Mouse (Mus musculus) gastrocnemius, adult 2 months (tissue): ENCODE results near the gene Tenm2. TPM values are rescaled to one million over a fixed set of nuclear protein-coding genes. Genes with fewer than 3 reads are reported as not detected.

ENCODE experiments used
- DNase-seq: peaks from one replicate; pipeline ENCODE4 v3.0.0; 2022
- H3K27ac ChIP-seq: fragments of 200-600 bp; 2 replicates; pipeline ENCODE4 v1.8.1; 2022; ENCODE audit warnings: mild to moderate bottlenecking
- H3K4me3 ChIP-seq: fragments of 200-600 bp; 2 replicates; pipeline ENCODE4 v1.8.1; 2022; ENCODE audit warnings: mild to moderate bottlenecking, moderate library complexity
- CTCF ChIP-seq: fragments of 200-600 bp; IDR thresholded peaks from 2 replicates; pipeline ENCODE4 v1.8.1; 2022; ENCODE audit warnings: antibody characterized with exemption, mild to moderate bottlenecking, moderate library complexity
- intact Hi-C: fragments of 180-260 bp; cut with DNase I; formaldehyde crosslinking; loops from one replicate; pipeline ENCODE4 v1.15.1; 2025
- total RNA-seq, 2 experiments: library from RNA; stranded (reverse); gene quantifications; 2 replicates each; pipeline ENCODE4 v1.2.3; 2021

The Tenm2 gene
- total RNA-seq, 2 experiments from 2014 or later = 0.42 to 0.43 TPM

GRCm38 (mm10) chr11:36832855-36833254 lies 402.9 kb downstream of the Tenm2 start:
- no peak overlapping the region for H3K27ac ChIP-seq
- no peak for DNase-seq
- intact Hi-C loops = no loop called here
- TF ChIP-seq CTCF = no peak
- H3K4me3 ChIP-seq = no peak overlapping the region

- DNase-seq = no peak
- intact Hi-C loops = no loop called here
- TF ChIP-seq CTCF = no peak
- Histone ChIP-seq H3K27ac (no peak overlapping the region), H3K4me3 (no peak overlapping the region)
These were observed 404.3 kb downstream of the Tenm2 start for GRCm38 (mm10) chr11:36831511-36831910.

GRCm38 (mm10) chr11:36824666-36825065 lies 411.1 kb downstream of the Tenm2 start:
- Histone ChIP-seq H3K4me3 (no peak overlapping the region), H3K27ac (no peak overlapping the region)
- no peak for DNase-seq
- TF ChIP-seq CTCF = no peak
- intact Hi-C loops = no loop called here

GRCm38 (mm10) chr11:36804615-36805014 lies 431.1 kb downstream of the Tenm2 start:
- no peak overlapping the region for H3K4me3 ChIP-seq

GRCm38 (mm10) chr11:36802208-36802631 lies 433.5 kb downstream of the Tenm2 start:
- no peak for TF ChIP-seq CTCF
- Histone ChIP-seq H3K4me3 (no peak overlapping the region), H3K27ac (no peak overlapping the region)
- intact Hi-C loops = no loop called here
- no peak for DNase-seq

More at GRCm38 (mm10) chr11:36804615-36805014, 431.1 kb downstream of the Tenm2 start:
- DNase-seq = no peak
- no peak overlapping the region for H3K27ac ChIP-seq
- no peak for TF ChIP-seq CTCF
- intact Hi-C loops = no loop called here

- intact Hi-C loops = no loop called here
- no peak overlapping the region for H3K27ac ChIP-seq
- no peak for DNase-seq
- no peak overlapping the region for H3K4me3 ChIP-seq
- TF ChIP-seq CTCF = no peak
These were observed 434.1 kb downstream of the Tenm2 start for GRCm38 (mm10) chr11:36801683-36802082.

GRCm38 (mm10) chr11:36799409-36799808 lies 436.4 kb downstream of the Tenm2 start:
- Histone ChIP-seq H3K27ac (no peak overlapping the region), H3K4me3 (no peak overlapping the region)
- no peak for TF ChIP-seq CTCF
- intact Hi-C loops = no loop called here
- DNase-seq = no peak

- TF ChIP-seq CTCF = no peak
- no peak for DNase-seq
- no peak overlapping the region for H3K4me3 ChIP-seq
- intact Hi-C loops = no loop called here
- H3K27ac ChIP-seq = no peak overlapping the region
These were observed 477.8 kb downstream of the Tenm2 start for GRCm38 (mm10) chr11:36758009-36758408.

- no peak for TF ChIP-seq CTCF
- DNase-seq = no peak
- H3K27ac ChIP-seq = no peak overlapping the region
- H3K4me3 ChIP-seq = no peak overlapping the region
- intact Hi-C loops = no loop called here
These were observed 489.5 kb downstream of the Tenm2 start for GRCm38 (mm10) chr11:36746286-36746685.

GRCm38 (mm10) chr11:36727800-36728199 lies 508.0 kb downstream of the Tenm2 start:
- DNase-seq = no peak
- TF ChIP-seq CTCF = no peak
- intact Hi-C loops = no loop called here

GRCm38 (mm10) chr11:36702881-36703280 lies 532.9 kb downstream of the Tenm2 start:
- no peak overlapping the region for H3K4me3 ChIP-seq
- no peak overlapping the region for H3K27ac ChIP-seq
- intact Hi-C loops = no loop called here

More at GRCm38 (mm10) chr11:36727800-36728199, 508.0 kb downstream of the Tenm2 start:
- H3K27ac ChIP-seq = no peak overlapping the region
- no peak overlapping the region for H3K4me3 ChIP-seq

GRCm38 (mm10) chr11:36700951-36701350 lies 534.8 kb downstream of the Tenm2 start:
- H3K4me3 ChIP-seq = no peak overlapping the region
- intact Hi-C loops = no loop called here
- DNase-seq = no peak
- H3K27ac ChIP-seq = no peak overlapping the region
- no peak for TF ChIP-seq CTCF

More at GRCm38 (mm10) chr11:36702881-36703280, 532.9 kb downstream of the Tenm2 start:
- no peak for TF ChIP-seq CTCF
- DNase-seq = no peak

- no peak for DNase-seq
- TF ChIP-seq CTCF = no peak
- intact Hi-C loops = no loop called here
- H3K27ac ChIP-seq = no peak overlapping the region
- no peak overlapping the region for H3K4me3 ChIP-seq
These were observed 535.6 kb downstream of the Tenm2 start for GRCm38 (mm10) chr11:36700131-36700530.

GRCm38 (mm10) chr11:36698268-36698667 lies 537.5 kb downstream of the Tenm2 start:
- H3K4me3 ChIP-seq = no peak overlapping the region
- intact Hi-C loops = no loop called here
- H3K27ac ChIP-seq = no peak overlapping the region
- DNase-seq = no peak
- no peak for TF ChIP-seq CTCF
